Mouse (Mus musculus) inflammation-experienced regulatory T-cells, adult 6 months (primary cell): ENCODE measurements around the gene Mtch2. TPM values are rescaled to one million over a fixed set of nuclear protein-coding genes. Genes with fewer than 3 reads are reported as not detected.
"Not testable (repeated sequence)": the region's sequence is repeated elsewhere in the genome, so short reads cannot be mapped to it uniquely, and the experiment has no call there.

Experiments
- ATAC-seq: one replicate; pipeline ENCODE4 v1.8.0; 2017
- polyA plus RNA-seq, 3 experiments: library from polyadenylated mRNA; unstranded; fragments of 100-300 nt; shearing (Covaris generic); gene quantifications; one replicate each; pipeline ENCODE4 v1.2.1; 2017

The Mtch2 gene
- polyA plus RNA-seq, 3 experiments from 2014 or later: 115 to 143 (median 119) TPM

- ATAC-seq: peak; percentile 72
These were observed 19.6 kb downstream of the Mtch2 start for GRCm38 (mm10) chr2:90866524-90866923.

- ATAC-seq: no peak
These were observed 23.2 kb downstream of the Mtch2 start for GRCm38 (mm10) chr2:90870136-90870601.

GRCm38 (mm10) chr2:90871180-90871961, 24.4 kb downstream of the Mtch2 start:
- ATAC-seq: no peak

- no peak for ATAC-seq
These were observed 27.1 kb downstream of the Mtch2 start for GRCm38 (mm10) chr2:90874025-90874424.

GRCm38 (mm10) chr2:90875239-90875638, 28.3 kb downstream of the Mtch2 start:
- no peak for ATAC-seq

GRCm38 (mm10) chr2:90877584-90878259, 30.8 kb downstream of the Mtch2 start:
- ATAC-seq: no peak

GRCm38 (mm10) chr2:90879419-90879818, 32.5 kb downstream of the Mtch2 start:
- no peak for ATAC-seq

GRCm38 (mm10) chr2:90880144-90880785, 33.3 kb downstream of the Mtch2 start:
- no peak for ATAC-seq

GRCm38 (mm10) chr2:90881824-90882223, 34.9 kb downstream of the Mtch2 start:
- no peak for ATAC-seq

GRCm38 (mm10) chr2:90885218-90886041, 38.5 kb downstream of the Mtch2 start, which contains the start of gene C1qtnf4:
C1qtnf4 (plus strand) TSS chr2:90885860.
- ATAC-seq: no peak

GRCm38 (mm10) chr2:90886436-90886835, 39.5 kb downstream of the Mtch2 start:
- no peak for ATAC-seq

GRCm38 (mm10) chr2:90887627-90888026, 40.7 kb downstream of the Mtch2 start:
- ATAC-seq: no peak

GRCm38 (mm10) chr2:90889550-90890548, 42.9 kb downstream of the Mtch2 start:
- peak; percentile 81 for ATAC-seq

- ATAC-seq: no peak
These were observed 46.8 kb downstream of the Mtch2 start for GRCm38 (mm10) chr2:90893673-90894298.

GRCm38 (mm10) chr2:90894299-90894677, 47.3 kb downstream of the Mtch2 start:
- not testable (repeated sequence) for ATAC-seq

GRCm38 (mm10) chr2:90903398-90903797, 56.4 kb downstream of the Mtch2 start:
- ATAC-seq: no peak

- peak; percentile 96 for ATAC-seq
These were observed 57.3 kb downstream of the Mtch2 start, which contains the start of the genes Kbtbd4 and Ndufs3 for GRCm38 (mm10) chr2:90904076-90904855. Kbtbd4 (plus strand) TSS chr2:90904740. Ndufs3 (minus strand) TSS chr2:90904827.

- no peak for ATAC-seq
These were observed 57.9 kb downstream of the Mtch2 start for GRCm38 (mm10) chr2:90904856-90905224.

- ATAC-seq: no peak
These were observed 59.8 kb downstream of the Mtch2 start for GRCm38 (mm10) chr2:90906721-90907120.

- ATAC-seq: no peak
These were observed 63.9 kb downstream of the Mtch2 start for GRCm38 (mm10) chr2:90910861-90911260.
